Mouse (Mus musculus) mouse trophoblast stem cell (cell line): ENCODE measurements around the gene Slc39a2.
"Not testable (repeated sequence)": the region's sequence is repeated elsewhere in the genome, so short reads cannot be mapped to it uniquely, and the experiment has no call there.

Source experiments
- in situ Hi-C, 2 experiments: fragments of 300-500 bp; cut with MseI, MboI; formaldehyde crosslinking; loops; 2 replicates in 1 of 2; 3 replicates in 1 of 2; pipeline ENCODE4 v1.15.1; 2025

Slc39a2 gene

GRCm38 (mm10) chr14:51892191-51892939 lies at the start of gene Slc39a2:
Gene Slc39a2 (plus strand): TSS chr14:51892889.
- in situ Hi-C loops = no loop called here

DNA sequence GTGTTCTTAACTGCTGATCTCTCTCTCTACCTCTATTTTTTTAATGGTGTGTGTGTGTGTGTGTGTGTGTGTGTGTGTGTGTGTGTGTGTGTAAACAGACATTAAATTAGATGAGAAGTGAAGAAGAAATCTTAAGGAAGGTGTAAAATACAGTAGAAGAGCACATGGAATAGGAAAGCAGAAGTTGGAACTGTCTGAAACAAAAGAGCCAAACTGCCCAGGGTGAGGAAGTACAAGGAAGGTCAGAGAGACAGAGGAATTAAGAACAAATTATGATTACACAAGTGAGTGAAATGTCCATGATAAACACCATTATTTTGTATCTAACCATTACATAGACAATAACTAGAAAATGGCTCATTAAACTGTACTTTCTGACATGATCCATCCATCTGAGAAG lies 48.8 kb upstream of the Slc39a2 start:
- in situ Hi-C loops = no loop called here

- in situ Hi-C loops = no loop called here
Observed at GRCm38 (mm10) chr14:51846566-51846965, 46.1 kb upstream of the Slc39a2 start.

- in situ Hi-C loops = not testable (repeated sequence)
Observed at GRCm38 (mm10) chr14:51851006-51851405, 41.7 kb upstream of the Slc39a2 start.

GRCm38 (mm10) chr14:51853399-51853798 lies 39.3 kb upstream of the Slc39a2 start, which contains the start of gene Ear6:
Gene Ear6 (plus strand): TSS chr14:51853699.
- in situ Hi-C loops = no loop called here

DNA sequence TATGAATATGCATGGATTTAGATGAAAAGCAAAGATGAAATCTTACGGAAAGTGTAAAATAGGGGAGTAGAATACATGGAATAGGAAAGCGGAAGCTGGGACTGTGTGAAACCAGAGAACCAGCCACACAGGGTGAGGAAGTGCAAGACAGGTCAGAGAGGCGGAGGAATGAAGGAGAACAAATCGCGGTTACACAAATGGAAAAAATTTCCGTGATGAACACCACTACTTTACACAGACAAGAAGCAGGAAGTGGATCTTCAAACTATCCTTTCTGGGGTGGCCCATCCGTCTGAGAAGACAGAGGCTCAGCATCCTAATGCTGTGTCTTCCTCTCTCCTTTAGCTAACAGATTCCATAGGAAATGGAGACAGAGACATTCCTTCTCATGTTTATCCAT lies 37.4 kb upstream of the Slc39a2 start:
- in situ Hi-C loops = not testable (repeated sequence)

- in situ Hi-C loops = not testable (repeated sequence)
Observed at GRCm38 (mm10) chr14:51863603-51864002, 29.1 kb upstream of the Slc39a2 start.

- in situ Hi-C loops = loop anchor here in 1 of 2 experiments (10.0 kb wide), 1 partner anchor 96 kb away; the partner anchor contains the start of gene Ang4
Observed at GRCm38 (mm10) chr14:51870756-51871155, 21.9 kb upstream of the Slc39a2 start.

DNA sequence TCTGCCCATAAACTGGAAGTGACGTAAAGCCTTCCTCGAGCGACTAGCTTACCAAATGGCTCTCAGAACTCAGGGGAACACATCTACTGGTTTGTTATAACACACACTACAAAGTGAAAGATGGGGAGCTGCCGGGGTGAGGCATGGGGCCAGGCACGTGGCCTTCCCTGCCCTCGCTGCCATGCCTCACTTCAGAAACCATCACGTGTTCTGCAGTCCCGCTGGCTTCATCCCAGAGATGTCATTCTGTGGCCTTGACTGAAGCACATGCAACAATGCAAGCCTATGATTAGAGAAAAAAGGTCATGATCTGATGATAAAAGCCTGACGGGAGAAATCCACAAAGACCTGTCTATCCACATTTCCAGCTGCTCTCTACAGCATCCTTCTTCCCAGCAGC lies 20.9 kb upstream of the Slc39a2 start:
- in situ Hi-C loops = loop anchor here in 1 of 2 experiments (10.0 kb wide), 1 partner anchor 97 kb away; the partner anchor contains the start of gene Ang4

GRCm38 (mm10) chr14:51877517-51877916 lies 15.2 kb upstream of the Slc39a2 start:
- in situ Hi-C loops = loop anchor here in 1 of 2 experiments (10.0 kb wide), 1 partner anchor 103 kb away; the partner anchor contains the start of gene Ang4

- in situ Hi-C loops = no loop called here
Observed at GRCm38 (mm10) chr14:51883527-51884030, 9.1 kb upstream of the Slc39a2 start.

DNA sequence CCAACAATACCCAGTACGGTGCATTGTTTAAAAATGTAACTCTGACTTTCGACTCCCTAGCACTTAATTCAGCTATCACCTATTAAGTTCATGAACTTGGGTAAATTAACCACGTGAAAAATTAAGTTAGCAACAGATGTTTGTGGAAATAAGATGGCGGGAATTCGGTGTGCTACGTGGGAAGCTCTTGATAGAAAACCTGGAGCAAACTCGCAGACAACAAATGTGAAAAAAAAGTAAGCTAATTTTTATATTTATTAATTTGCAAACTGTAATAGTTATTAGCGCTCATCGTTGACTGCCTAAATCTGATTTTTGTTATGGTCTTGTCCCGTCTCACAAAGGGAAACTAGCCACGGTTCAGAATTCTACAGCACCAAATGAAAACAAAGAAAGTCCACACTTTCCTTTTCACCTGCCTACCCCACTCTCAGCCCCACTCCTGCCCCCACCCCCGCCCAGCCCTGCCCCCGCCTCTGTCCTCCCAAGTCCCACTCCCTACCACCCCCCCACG lies 8.6 kb upstream of the Slc39a2 start:
- in situ Hi-C loops = no loop called here

DNA sequence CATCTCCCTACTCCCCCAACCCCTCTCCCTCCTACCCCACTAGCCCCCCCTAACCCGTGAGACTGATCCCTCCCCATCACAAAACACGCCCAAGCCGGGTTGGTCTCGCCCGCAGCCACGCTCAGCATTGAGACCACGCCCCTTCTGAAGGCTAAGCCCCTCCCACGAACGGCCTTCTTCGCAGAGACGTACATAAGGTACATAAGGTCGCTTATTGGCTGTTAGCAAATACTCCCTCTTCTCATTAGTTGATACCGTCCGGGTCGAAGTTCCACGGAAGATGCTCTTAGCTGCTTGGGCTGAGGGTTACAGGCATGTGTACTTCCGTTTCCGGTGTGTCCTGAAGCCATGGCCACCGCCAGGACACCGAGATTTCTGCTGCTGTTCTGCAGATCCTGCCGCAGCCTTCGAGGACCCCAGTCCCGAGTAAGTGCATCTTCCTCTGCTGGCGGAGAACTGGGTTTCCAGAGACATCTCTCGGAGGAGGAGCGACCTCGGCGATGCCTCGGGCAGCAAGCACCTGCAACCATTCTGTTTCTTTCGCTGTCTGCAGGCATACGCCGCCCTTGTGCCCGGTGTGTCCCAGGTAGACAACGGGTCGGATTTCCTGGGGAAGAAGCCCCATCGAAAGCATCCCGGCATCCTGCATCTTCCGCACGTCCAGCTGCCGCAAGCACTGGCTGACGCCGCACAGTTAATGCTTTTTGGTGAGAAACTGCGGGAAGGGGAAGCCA lies 7.9 kb upstream of the Slc39a2 start, which contains the start of gene Mettl17:
Gene Mettl17 (plus strand): TSS at position 245 of the 734 bp plus-strand sequence.
- in situ Hi-C loops = no loop called here

- in situ Hi-C loops = no loop called here
Observed at GRCm38 (mm10) chr14:51886051-51886450, 6.6 kb upstream of the Slc39a2 start.

- in situ Hi-C loops = no loop called here
Observed at GRCm38 (mm10) chr14:51889833-51890232, 2.9 kb upstream of the Slc39a2 start.

DNA sequence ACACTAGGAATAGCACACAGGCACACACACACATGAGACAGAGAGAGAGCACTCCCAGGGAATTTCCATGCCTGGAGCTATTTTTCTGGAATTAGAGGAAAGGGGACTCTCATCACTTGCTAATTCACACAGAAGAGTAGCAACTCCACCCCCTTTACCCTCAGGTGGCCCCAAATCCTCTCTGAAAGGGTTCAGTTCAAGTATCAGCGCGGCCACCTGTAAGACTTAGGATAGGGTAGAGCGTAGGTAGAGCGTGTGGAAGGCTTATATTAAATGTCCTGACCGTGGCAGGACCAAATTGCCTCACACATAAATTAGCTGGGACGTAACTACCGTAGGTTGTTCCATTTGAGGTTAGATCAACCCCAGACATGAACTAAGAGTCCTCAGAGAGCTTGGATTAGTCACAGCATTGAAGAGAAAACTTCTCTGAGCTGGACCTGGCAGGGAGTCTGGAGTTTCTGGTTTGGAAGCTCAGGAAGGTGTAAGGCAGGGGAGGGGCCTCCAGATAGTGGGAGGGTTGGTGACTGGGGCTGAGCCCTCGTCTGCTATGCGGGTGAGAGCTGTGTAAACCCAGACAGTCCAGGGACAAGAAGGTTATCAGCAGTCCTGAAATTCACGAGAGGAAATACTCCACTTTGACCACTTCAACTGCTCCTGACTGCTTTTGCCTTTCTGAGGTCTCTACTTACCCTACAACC lies 555 bp downstream of the Slc39a2 start:
- in situ Hi-C loops = no loop called here

GRCm38 (mm10) chr14:51893809-51894208 lies 1.1 kb downstream of the Slc39a2 start:
- in situ Hi-C loops = no loop called here

DNA sequence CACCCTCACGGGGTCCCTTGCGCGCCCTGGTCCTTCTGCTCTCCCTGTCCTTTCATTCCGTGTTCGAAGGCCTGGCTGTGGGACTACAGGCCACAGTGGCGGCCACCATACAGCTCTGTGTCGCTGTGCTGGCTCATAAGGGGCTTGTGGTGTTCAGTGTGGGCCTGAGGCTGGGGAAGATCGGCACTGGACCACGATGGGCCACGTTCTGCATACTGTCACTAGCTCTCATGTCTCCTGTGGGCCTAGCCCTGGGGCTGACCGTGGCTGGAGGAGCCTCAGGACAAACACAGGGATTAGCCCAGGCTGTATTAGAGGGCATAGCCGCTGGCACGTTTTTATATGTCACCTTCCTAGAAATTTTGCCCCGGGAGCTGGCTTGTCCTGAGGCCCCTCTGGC lies 2.4 kb downstream of the Slc39a2 start:
- in situ Hi-C loops = no loop called here

DNA sequence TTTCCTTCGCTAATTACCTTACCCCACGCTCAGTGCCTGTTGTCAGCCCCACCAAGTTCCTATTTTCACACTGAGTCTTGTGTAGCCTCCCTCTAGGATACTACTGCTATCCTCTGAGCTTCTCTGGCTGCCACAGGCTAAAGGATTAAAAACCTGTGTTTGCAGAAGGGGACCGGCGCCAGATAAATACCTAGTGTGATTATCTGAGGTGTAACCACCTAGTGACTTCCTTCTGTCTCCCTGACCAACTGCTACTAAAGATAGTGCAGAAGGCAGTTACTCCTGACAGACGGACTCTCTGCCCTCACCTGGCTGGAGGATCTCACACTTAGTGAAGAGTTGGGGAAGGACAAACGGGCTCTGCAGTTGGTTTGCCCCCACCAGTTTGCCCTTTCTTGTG lies 3.3 kb downstream of the Slc39a2 start:
- in situ Hi-C loops = no loop called here

DNA sequence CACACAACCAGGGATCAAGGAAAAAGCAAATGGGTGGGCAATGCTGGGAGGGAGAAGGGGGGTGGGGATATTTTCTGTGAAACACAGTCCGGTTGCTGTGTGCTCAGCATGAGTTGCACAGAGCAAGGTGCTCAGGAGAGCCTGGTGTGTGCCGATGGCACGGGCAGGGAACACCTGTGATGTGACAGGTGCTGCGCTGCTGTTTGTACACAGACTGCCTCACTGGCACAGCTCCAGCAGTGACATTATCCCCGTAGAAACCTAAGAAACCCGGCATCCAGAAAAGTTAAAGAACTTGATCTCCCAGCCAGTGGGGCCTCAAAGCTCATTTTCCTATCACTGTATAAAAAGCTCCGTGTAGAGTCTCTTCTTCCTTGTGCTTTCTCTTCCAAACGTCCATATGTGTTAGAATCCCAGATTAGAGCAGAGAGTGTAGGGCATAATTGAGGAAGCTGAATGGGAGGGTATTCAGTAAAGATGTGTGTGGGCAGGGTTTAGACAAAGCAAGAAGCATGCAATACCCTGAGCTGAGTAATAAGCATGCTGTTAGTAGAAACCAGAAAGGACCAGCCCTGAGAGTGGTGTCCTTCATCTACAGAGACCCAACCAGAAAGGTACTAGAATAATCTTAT lies 4.0 kb downstream of the Slc39a2 start:
- in situ Hi-C loops = no loop called here

DNA sequence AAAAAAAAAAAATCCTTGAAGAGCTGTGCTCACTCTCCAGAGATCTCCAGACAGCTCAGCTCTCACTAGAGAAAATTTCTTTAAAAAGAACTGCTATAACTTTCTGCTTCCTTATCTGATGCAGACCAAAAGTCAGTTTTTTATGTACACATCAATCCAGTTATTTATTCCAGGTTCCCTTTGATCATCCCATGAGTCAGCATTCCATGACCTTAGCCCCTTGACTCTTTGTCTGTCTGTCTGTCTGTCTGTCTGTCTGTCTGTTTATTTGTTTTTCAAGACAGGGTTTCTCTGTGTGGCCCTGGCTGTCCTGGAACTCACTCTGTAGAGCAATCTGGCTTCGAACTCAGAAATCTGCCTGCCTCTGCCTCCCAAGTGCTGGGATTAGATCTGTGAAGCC lies 6.7 kb downstream of the Slc39a2 start:
- in situ Hi-C loops = no loop called here
